Mouse (Mus musculus) limb, embryonic 10.5 days (tissue): ENCODE measurements around the gene Ttc28. TPM values are rescaled to one million over a fixed set of nuclear protein-coding genes. Genes with fewer than 3 reads are reported as not detected.

Experiments used
- DNase-seq: peaks from one replicate; pipeline ENCODE4 v3.0.0-alpha.2; 2017; ENCODE audit warnings: low spot score
- H3K27ac ChIP-seq: fragments of 300-500 bp; sonication (generic); 2 replicates; pipeline ENCODE4 v1.5.1; 2016; ENCODE audit warnings: mild to moderate bottlenecking
- H3K27me3 ChIP-seq: fragments of 300-500 bp; sonication (generic); 2 replicates; pipeline ENCODE4 v1.6.1; 2016; ENCODE audit warnings: low read depth, mild to moderate bottlenecking; ENCODE audit not compliant: poor library complexity, severe bottlenecking
- H3K36me3 ChIP-seq: fragments of 300-500 bp; sonication (generic); 2 replicates; pipeline ENCODE4 v1.6.1; 2016; ENCODE audit warnings: mild to moderate bottlenecking, moderate library complexity
- H3K4me1 ChIP-seq: fragments of 300-500 bp; sonication (generic); 2 replicates; pipeline ENCODE4 v1.6.1; 2016
- H3K4me3 ChIP-seq: fragments of 300-500 bp; sonication (generic); 2 replicates; pipeline ENCODE4 v1.5.1; 2016; ENCODE audit warnings: mild to moderate bottlenecking, moderate library complexity
- H3K9me3 ChIP-seq: fragments of 300-500 bp; sonication (generic); replicated peaks from 2 replicates; pipeline ENCODE4 v1.6.1; 2016; ENCODE audit warnings: mild to moderate bottlenecking
- WGBS: fragments of 180-500 bp; shearing (Covaris S2); methylation state at CpG from one replicate; pipeline ENCODE4 v1.1.7; 2016; 5-methylcytosine and 5-hydroxymethylcytosine counted together
- polyA plus RNA-seq: library from polyadenylated mRNA; unstranded; fragments of >200 nt; fragmentation: Nextera tagmentation; extraction: Ambion mirVana; gene quantifications from 2 replicates; pipeline ENCODE4 v1.2.1, GENCODE M21; 2016

The Ttc28 gene
- polyA plus RNA-seq, 1 experiment from 2014 or later, result 15.1 TPM

DNA sequence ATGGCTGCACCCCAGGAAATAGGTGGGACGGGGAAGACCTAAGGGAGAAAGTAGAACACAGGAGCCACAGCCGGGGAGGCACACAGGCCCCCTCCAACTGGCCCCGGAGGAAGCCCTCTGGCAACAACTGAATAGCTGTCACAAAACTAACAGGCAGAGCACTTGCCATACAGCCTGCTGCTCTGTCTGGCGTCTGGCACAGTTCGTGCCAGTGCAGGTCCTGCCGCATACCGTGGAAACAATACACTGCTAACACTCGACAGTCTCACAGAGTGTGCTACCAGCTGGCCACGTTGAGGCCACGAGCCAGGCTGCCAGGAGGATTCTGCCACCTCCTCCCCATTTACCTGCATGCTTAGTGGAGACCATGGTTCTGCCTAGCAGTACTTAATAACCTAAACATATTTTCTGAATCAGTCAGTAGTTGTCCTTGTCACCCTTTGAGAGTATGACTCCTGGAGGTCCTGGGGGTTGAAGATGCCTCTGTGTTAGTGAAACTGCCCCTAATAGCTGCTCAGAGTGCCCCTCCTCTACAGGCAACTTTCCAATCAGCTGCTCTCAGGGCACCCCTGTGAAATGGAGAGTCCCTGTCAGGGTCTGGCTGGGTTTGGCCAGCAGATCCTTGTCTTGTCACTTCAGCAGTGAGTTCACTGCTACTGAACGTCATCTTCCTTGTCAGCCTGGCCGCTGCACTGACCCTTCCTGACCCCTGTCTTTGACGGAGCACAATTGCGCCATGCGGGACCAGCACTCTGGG lies 390.8 kb downstream of the Ttc28 start:
- DNase-seq, result no peak
- 77% methylated on average over 15 of the region's 15 CpGs for WGBS
- H3K4me3 ChIP-seq, result no peak overlapping the region
- peaks cover 58% of the 10 kb centered on the region for H3K36me3 ChIP-seq
- no peak overlapping the region for H3K27ac ChIP-seq
- H3K27me3 ChIP-seq, result no peaks in the 10 kb centered on the region
- peaks cover 21% of the 10 kb centered on the region for H3K4me1 ChIP-seq
- H3K9me3 ChIP-seq, result no peaks in the 10 kb centered on the region; the same call in 1 of the 2 replicates

DNA sequence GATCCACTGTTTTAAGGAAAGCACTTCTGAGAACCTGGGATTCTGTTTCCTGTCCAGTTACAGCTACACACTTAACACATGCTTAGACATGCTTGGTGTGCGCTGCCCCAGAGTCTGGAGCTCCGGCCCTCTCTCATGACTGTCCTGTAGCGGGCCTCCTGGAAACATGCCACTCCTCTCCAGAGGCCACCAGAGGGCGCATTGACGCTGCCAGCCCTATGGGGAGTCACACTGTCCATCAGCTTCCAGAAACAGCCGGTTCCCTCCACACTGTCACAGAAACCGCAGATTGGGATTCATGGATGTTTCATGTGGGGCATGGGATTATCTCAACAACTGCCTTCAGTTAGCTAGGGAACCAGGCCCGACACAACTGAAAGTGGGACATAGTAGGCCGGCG lies 394.0 kb downstream of the Ttc28 start:
- H3K4me3 ChIP-seq, result no peak overlapping the region
- peaks cover 21% of the 10 kb centered on the region for H3K4me1 ChIP-seq
- no peaks in the 10 kb centered on the region for H3K27me3 ChIP-seq
- H3K27ac ChIP-seq, result no peak overlapping the region
- peak; percentile 92 for DNase-seq
- 32% methylated on average over 10 of the region's 10 CpGs for WGBS
- H3K9me3 ChIP-seq, result no peaks in the 10 kb centered on the region
- H3K36me3 ChIP-seq, result peaks cover 61% of the 10 kb centered on the region

DNA sequence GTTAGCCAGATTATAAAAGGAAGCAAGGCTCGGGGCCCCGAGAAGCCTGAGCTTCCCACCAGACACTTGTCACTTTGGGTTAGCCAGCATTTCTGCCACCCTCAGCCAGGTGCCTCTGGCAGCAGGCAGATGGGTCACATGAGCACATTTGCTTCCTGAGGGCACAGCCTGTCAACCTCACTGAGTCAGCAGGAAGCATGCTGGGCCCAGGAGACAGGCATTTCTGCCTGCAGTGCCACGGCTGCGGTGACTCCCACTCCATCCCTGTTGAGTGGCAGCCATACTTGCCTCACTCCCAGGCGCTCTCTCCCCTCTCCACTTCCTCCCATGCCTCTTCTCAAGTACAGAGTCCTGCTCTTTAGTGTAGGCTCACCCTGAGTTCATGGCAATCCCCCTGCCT lies 395.3 kb downstream of the Ttc28 start:
- no peaks in the 10 kb centered on the region for H3K27me3 ChIP-seq
- 80% methylated on average over 5 of the region's 5 CpGs for WGBS

GRCm38 (mm10) chr5:111284420-111285175 lies 405.0 kb downstream of the Ttc28 start:
- Histone ChIP-seq H3K9me3 (no peaks in the 10 kb centered on the region), H3K4me3 (no peak overlapping the region), H3K4me1 (0 out of 2 replicates have a peak, but pooled peaks cover 5% of the 10 kb centered on the region), H3K27me3 (0 out of 2 replicates have a peak, but pooled peaks cover 5% of the 10 kb centered on the region), H3K36me3 (peaks cover 77% of the 10 kb centered on the region), H3K27ac (no peak overlapping the region)
- WGBS, result 85% methylated on average over 19 of the region's 19 CpGs
- DNase-seq, result no peak

More for the DNA sequence above, 395.3 kb downstream of the Ttc28 start:
- peak overlapping the region; percentile 33; the same call in 1 of the 2 replicates for H3K27ac ChIP-seq
- peaks cover 14% of the 10 kb centered on the region for H3K4me1 ChIP-seq
- H3K36me3 ChIP-seq, result peaks cover 67% of the 10 kb centered on the region
- no peak overlapping the region for H3K4me3 ChIP-seq
- DNase-seq, result no peak
- no peaks in the 10 kb centered on the region for H3K9me3 ChIP-seq

DNA sequence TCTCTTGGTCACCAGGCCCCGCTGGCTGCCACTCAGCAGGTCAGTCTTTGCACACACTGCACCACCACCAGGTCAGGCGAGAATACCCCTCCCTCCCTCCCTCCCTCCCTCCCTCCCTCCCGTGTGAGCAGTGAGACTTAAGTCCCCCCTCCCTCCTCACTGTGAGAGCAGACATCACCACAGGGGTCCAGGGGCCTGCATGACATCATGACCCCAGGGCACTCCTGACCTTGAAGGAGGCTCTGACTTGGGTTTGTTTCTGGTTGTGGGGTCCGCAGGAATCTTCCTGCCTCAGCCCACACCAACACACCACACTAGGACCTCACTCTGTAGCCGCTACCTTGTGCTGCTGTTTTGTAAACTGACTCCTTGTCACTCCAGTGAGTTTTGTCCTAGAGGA lies 408.0 kb downstream of the Ttc28 start:
- Histone ChIP-seq H3K9me3 (no peaks in the 10 kb centered on the region), H3K36me3 (peaks cover 56% of the 10 kb centered on the region), H3K4me1 (peaks cover 5% of the 10 kb centered on the region; the same call in 1 of the 2 replicates), H3K4me3 (no peak overlapping the region), H3K27ac (no peak overlapping the region), H3K27me3 (0 out of 2 replicates have a peak, but pooled peaks cover 5% of the 10 kb centered on the region)
- DNase-seq, result no peak
- 71% methylated on average over 5 of the region's 5 CpGs for WGBS

GRCm38 (mm10) chr5:111288486-111288885 lies 408.9 kb downstream of the Ttc28 start:
- no peak for DNase-seq
- peaks cover 4% of the 10 kb centered on the region; the same call in 1 of the 2 replicates for H3K4me1 ChIP-seq
- peaks cover 47% of the 10 kb centered on the region for H3K36me3 ChIP-seq
- H3K27ac ChIP-seq, result no peak overlapping the region
- H3K27me3 ChIP-seq, result 0 out of 2 replicates have a peak, but pooled peaks cover 5% of the 10 kb centered on the region
- H3K9me3 ChIP-seq, result no peaks in the 10 kb centered on the region
- WGBS, result 95% methylated on average over 11 of the region's 11 CpGs
- no peak overlapping the region for H3K4me3 ChIP-seq

- Histone ChIP-seq H3K9me3 (no peaks in the 10 kb centered on the region), H3K27me3 (no peaks in the 10 kb centered on the region), H3K4me1 (peaks cover 7% of the 10 kb centered on the region; the same call in 1 of the 2 replicates), H3K4me3 (no peak overlapping the region), H3K36me3 (peaks cover 32% of the 10 kb centered on the region), H3K27ac (no peak overlapping the region)
- no peak for DNase-seq
- WGBS, result 93% methylated on average over 11 of the region's 11 CpGs
Observed at GRCm38 (mm10) chr5:111290071-111290470, 410.5 kb downstream of the Ttc28 start.

DNA sequence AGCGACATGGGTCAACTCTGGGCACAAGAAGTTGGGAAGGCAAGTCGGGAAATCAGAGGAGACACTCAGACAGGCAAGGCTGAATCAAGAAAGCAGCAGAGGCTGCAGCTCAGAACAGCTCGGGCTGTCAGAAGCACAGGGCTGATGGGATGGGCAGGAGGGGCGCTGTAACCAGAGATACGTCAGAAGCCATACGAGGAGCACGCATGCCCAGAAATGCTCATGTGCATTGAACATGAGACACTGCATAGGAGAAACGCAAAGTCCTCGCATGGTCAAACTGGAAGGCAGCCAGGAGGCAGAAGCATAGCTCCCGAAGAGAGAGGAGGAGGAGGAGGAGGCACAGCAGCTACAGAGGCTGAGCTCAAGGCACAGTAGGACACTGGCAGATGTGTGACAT lies 412.0 kb downstream of the Ttc28 start:
- Histone ChIP-seq H3K4me3 (no peak overlapping the region), H3K9me3 (no peaks in the 10 kb centered on the region), H3K4me1 (peaks cover 7% of the 10 kb centered on the region; the same call in 1 of the 2 replicates), H3K27ac (no peak overlapping the region), H3K27me3 (no peaks in the 10 kb centered on the region), H3K36me3 (peaks cover 16% of the 10 kb centered on the region)
- DNase-seq, result no peak
- 68% methylated on average over 10 of the region's 10 CpGs for WGBS

- 68% methylated on average over 5 of the region's 5 CpGs for WGBS
Observed at GRCm38 (mm10) chr5:111297801-111298200, 418.2 kb downstream of the Ttc28 start.

DNA sequence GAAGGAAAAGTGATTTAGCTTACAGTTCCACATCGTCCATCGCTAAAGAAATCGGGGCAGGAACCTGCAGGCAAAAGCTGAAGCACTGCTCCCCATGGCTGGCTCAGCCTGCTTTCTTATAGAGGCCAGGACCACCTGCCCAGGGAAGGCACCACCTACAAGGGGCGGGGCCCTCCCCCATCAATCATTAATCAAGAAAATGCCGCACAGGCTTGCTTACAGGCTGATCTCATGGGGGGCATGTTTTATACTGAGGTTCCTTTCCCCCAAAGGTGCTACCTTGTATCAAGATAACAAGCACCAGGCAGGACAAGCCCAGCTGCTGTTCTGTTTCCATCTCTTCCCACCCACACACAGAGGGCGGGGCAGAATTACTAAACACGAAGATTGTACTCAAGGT lies 419.1 kb downstream of the Ttc28 start:
- Histone ChIP-seq H3K36me3 (no peaks in the 10 kb centered on the region), H3K4me1 (peaks cover 5% of the 10 kb centered on the region; the same call in 1 of the 2 replicates), H3K9me3 (no peaks in the 10 kb centered on the region), H3K27ac (no peak overlapping the region), H3K4me3 (no peak overlapping the region), H3K27me3 (no peaks in the 10 kb centered on the region)
- no peak for DNase-seq
- WGBS, result 49% methylated on average over 7 of the region's 7 CpGs

More at GRCm38 (mm10) chr5:111297801-111298200, 418.2 kb downstream of the Ttc28 start:
- no peak overlapping the region for H3K27ac ChIP-seq
- no peak overlapping the region for H3K4me3 ChIP-seq
- H3K36me3 ChIP-seq, result no peaks in the 10 kb centered on the region
- no peaks in the 10 kb centered on the region for H3K9me3 ChIP-seq
- peaks cover 11% of the 10 kb centered on the region; the same call in 1 of the 2 replicates for H3K4me1 ChIP-seq
- DNase-seq, result no peak
- H3K27me3 ChIP-seq, result no peaks in the 10 kb centered on the region

- Histone ChIP-seq H3K4me3 (no peak overlapping the region), H3K27me3 (no peaks in the 10 kb centered on the region), H3K27ac (no peak overlapping the region), H3K4me1 (0 out of 2 replicates have a peak, but pooled peaks cover 4% of the 10 kb centered on the region), H3K9me3 (no peaks in the 10 kb centered on the region), H3K36me3 (no peaks in the 10 kb centered on the region)
- WGBS, result 72% methylated on average over 8 of the region's 8 CpGs
- no peak for DNase-seq
Observed at GRCm38 (mm10) chr5:111300776-111301175, 421.2 kb downstream of the Ttc28 start.

DNA sequence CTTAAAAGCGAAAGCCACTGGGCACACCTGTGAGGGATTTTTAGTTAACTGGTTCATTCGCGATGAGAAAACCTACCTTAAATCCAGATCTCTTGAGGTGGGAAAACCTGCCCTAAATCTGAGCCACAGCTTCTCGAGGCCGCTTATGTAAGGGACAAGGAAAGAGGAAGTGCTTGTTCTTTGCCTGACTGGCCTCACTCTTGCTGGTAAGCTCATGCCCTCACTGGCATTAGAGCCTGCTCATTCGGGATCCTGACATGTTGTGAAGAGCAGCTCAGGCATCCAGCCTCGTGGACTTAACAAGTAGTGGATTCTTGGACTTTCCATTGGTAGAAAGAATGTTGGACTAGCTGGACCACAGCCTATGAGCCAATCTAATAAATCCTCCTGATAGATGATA lies 422.1 kb downstream of the Ttc28 start:
- no peaks in the 10 kb centered on the region for H3K36me3 ChIP-seq
- no peak for DNase-seq
- H3K27ac ChIP-seq, result no peak overlapping the region
- no peaks in the 10 kb centered on the region for H3K9me3 ChIP-seq
- H3K27me3 ChIP-seq, result no peaks in the 10 kb centered on the region
- 0 out of 2 replicates have a peak, but pooled peaks cover 4% of the 10 kb centered on the region for H3K4me1 ChIP-seq
- WGBS, result 83% methylated on average over 7 of the region's 7 CpGs
- no peak overlapping the region for H3K4me3 ChIP-seq

- Histone ChIP-seq H3K4me1 (no peaks in the 10 kb centered on the region), H3K27ac (no peak overlapping the region), H3K4me3 (no peak overlapping the region), H3K9me3 (no peaks in the 10 kb centered on the region), H3K27me3 (no peaks in the 10 kb centered on the region), H3K36me3 (no peaks in the 10 kb centered on the region)
- WGBS, result 90% methylated on average over 3 of the region's 3 CpGs
- no peak for DNase-seq
Observed at GRCm38 (mm10) chr5:111304730-111305129, 425.1 kb downstream of the Ttc28 start.
